Mouse (Mus musculus) hindbrain, embryonic 16.5 days (tissue): ENCODE data around the gene Inip. TPM values are rescaled to one million over a fixed set of nuclear protein-coding genes. Genes with fewer than 3 reads are reported as not detected.

Experiments used
- ATAC-seq: fragments of 200-750 bp; cut with Nextera tagmentation; 2 replicates; pipeline ENCODE4 v1.8.0; 2017; ENCODE audit warnings: moderate TSS enrichment, moderate library complexity
- H3K27ac ChIP-seq: fragments of 300-500 bp; sonication (generic); 2 replicates; pipeline ENCODE4 v1.5.1; 2014; ENCODE audit warnings: low read depth, mild to moderate bottlenecking, control low read depth, low read length, moderate library complexity
- H3K27me3 ChIP-seq: fragments of 300-500 bp; sonication (generic); replicated peaks from 2 replicates; pipeline ENCODE4 v1.6.1; 2014; ENCODE audit warnings: low read length; ENCODE audit not compliant: control insufficient read depth, insufficient read depth
- H3K36me3 ChIP-seq: fragments of 300-500 bp; sonication (generic); 2 replicates; pipeline ENCODE4 v1.6.1; 2014; ENCODE audit warnings: mild to moderate bottlenecking, low read length, moderate library complexity, mixed read lengths; ENCODE audit not compliant: control insufficient read depth, insufficient read depth
- H3K4me1 ChIP-seq: fragments of 300-500 bp; sonication (generic); 2 replicates; pipeline ENCODE4 v1.6.1; 2014; ENCODE audit warnings: low read depth, low read length; ENCODE audit not compliant: control insufficient read depth, insufficient read depth
- H3K4me2 ChIP-seq: fragments of 300-500 bp; sonication (generic); 2 replicates; pipeline ENCODE4 v1.6.1; 2014; ENCODE audit warnings: mild to moderate bottlenecking, low read length, control low read depth, moderate library complexity
- H3K4me3 ChIP-seq: fragments of 300-500 bp; sonication (generic); 2 replicates; pipeline ENCODE4 v1.5.1; 2014; ENCODE audit warnings: mild to moderate bottlenecking, low read length, control low read depth, moderate library complexity
- H3K9ac ChIP-seq: fragments of 300-500 bp; sonication (generic); 2 replicates; pipeline ENCODE4 v1.6.1; 2014; ENCODE audit warnings: low read depth, mild to moderate bottlenecking, control low read depth, low read length, moderate library complexity
- H3K9me3 ChIP-seq: fragments of 300-500 bp; sonication (generic); 2 replicates; pipeline ENCODE4 v1.6.1; 2014; ENCODE audit warnings: mild to moderate bottlenecking, low read length, moderate library complexity; ENCODE audit not compliant: control insufficient read depth
- WGBS: fragments of 180-500 bp; shearing (Covaris S2); extraction: QIAGEN DNeasy Blood & Tissue Kit; methylation state at CpG from one replicate; pipeline ENCODE4 v1.1.7; 2014; 5-methylcytosine and 5-hydroxymethylcytosine counted together
- polyA plus RNA-seq: library from polyadenylated mRNA; unstranded; fragments of >200 nt; fragmentation: Nextera tagmentation; extraction: Ambion mirVana; gene quantifications from 2 replicates; pipeline ENCODE4 v1.2.1, GENCODE M21; 2015

The Inip gene
- polyA plus RNA-seq, 1 experiment from 2014 or later = 46.7 TPM

DNA sequence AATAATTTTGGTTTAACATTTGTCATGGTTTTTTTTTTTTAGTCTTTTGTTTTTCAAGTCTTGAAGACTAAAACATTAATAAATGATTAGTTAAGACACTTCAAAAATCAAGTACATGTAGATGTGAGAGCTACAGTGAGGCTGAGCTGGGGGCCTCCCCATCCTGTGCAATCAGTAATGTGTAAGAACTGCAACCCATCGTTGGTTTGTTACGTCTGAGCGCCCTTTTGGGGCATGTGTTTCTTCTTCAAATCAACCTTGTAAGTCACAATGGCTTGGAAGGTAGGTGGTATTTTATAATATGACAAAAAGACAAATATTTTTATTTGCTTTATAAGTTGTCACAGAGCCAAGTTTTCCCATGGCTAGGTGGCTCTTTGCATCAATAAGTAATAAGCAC lies 79.6 kb downstream of the Inip start:
- no peak overlapping the region for H3K4me3 ChIP-seq
- H3K9ac ChIP-seq = no peak overlapping the region
- ATAC-seq = no peak
- H3K36me3 ChIP-seq = 0 out of 2 replicates have a peak, but pooled peaks cover 2% of the 10 kb centered on the region
- peaks cover 5% of the 10 kb centered on the region for H3K4me1 ChIP-seq
- WGBS = 89% methylated on average over 3 of the region's 3 CpGs
- no peak overlapping the region for H3K4me2 ChIP-seq
- H3K27ac ChIP-seq = no peak overlapping the region
- no peaks in the 10 kb centered on the region for H3K9me3 ChIP-seq
- no peaks in the 10 kb centered on the region for H3K27me3 ChIP-seq

Other genes with a start within 250 kb of the Inip start
- 45.6 and 50.5 TPM in 2 replicates for gene Hsdl2, start 220.0 kb downstream of the Inip start, polyA plus RNA-seq
- gene E130308A19Rik, start 175.4 kb downstream of the Inip start, polyA plus RNA-seq = 37.3 and 43.2 TPM in 2 replicates
- gene Snx30, start 4.3 kb upstream of the Inip start, polyA plus RNA-seq = 16.5 and 18.8 TPM in 2 replicates
- 0.06 TPM in 1 of 2 replicates, not detected in the other for gene Slc46a2, start 113.5 kb upstream of the Inip start, polyA plus RNA-seq
- not detected in 2 replicates for gene Mup4, start 159.1 kb upstream of the Inip start, polyA plus RNA-seq
- 0.26 TPM in 1 of 2 replicates, not detected in the other for gene Mup6, start 162.7 kb upstream of the Inip start, polyA plus RNA-seq